Mouse (Mus musculus) adrenal gland, postnatal 4 days (tissue): Measurements from ENCODE around the gene Piezo1. TPM values are rescaled to one million over a fixed set of nuclear protein-coding genes. Genes with fewer than 3 reads are reported as not detected.

Source experiments
- DNase-seq, 2 experiments: peaks; one replicate each; pipeline ENCODE4 v3.0.0; 2021 to 2022; ENCODE audit warnings: low spot score in 2 of 2, mixed read lengths in 2 of 2
- total RNA-seq, 2 experiments: library from RNA; stranded (reverse); gene quantifications; 2 replicates each; pipeline ENCODE4 v1.2.3; 2021

The Piezo1 gene
- total RNA-seq, 2 experiments from 2014 or later = 49.0 to 52.1 TPM

GRCm38 (mm10) chr8:122460524-122461472, 90.3 kb downstream of the Piezo1 start, which contains the start of gene Snai3:
TSS of gene Snai3 (minus strand) at chr8:122460733.
- DNase-seq = no peak

- no peak for DNase-seq
Measured at GRCm38 (mm10) chr8:122459990-122460389, 91.1 kb downstream of the Piezo1 start.

- no peak for DNase-seq
Measured at GRCm38 (mm10) chr8:122459218-122459900, 91.8 kb downstream of the Piezo1 start.

- no peak for DNase-seq
Measured at GRCm38 (mm10) chr8:122457171-122457570, 94.0 kb downstream of the Piezo1 start.

- DNase-seq = no peak
Measured at GRCm38 (mm10) chr8:122454409-122454808, 96.7 kb downstream of the Piezo1 start.

- DNase-seq = no peak
Measured at GRCm38 (mm10) chr8:122452154-122452553, 99.0 kb downstream of the Piezo1 start.

GRCm38 (mm10) chr8:122451161-122451703, 99.9 kb downstream of the Piezo1 start:
- DNase-seq = no peak

- no peak for DNase-seq
Measured at GRCm38 (mm10) chr8:122445203-122445602, 105.9 kb downstream of the Piezo1 start.

- DNase-seq = peak; percentile 52 to 67
Measured at GRCm38 (mm10) chr8:122444058-122444748, 106.9 kb downstream of the Piezo1 start.

- peak; percentile 92 to 98 for DNase-seq
Measured at GRCm38 (mm10) chr8:122443262-122444006, 107.7 kb downstream of the Piezo1 start, which contains the start of gene Mvd. TSS of gene Mvd (minus strand) at chr8:122443422.

- no peak for DNase-seq
Measured at GRCm38 (mm10) chr8:122442781-122443180, 108.3 kb downstream of the Piezo1 start.

- DNase-seq = no peak
Measured at GRCm38 (mm10) chr8:122442356-122442755, 108.8 kb downstream of the Piezo1 start.

GRCm38 (mm10) chr8:122441326-122441725, 109.8 kb downstream of the Piezo1 start:
- DNase-seq = no peak

- DNase-seq = no peak
Measured at GRCm38 (mm10) chr8:122439336-122439735, 111.8 kb downstream of the Piezo1 start.

- DNase-seq = no peak
Measured at GRCm38 (mm10) chr8:122437708-122438331, 113.3 kb downstream of the Piezo1 start.

- DNase-seq = no peak
Measured at GRCm38 (mm10) chr8:122436586-122437125, 114.5 kb downstream of the Piezo1 start.

GRCm38 (mm10) chr8:122436146-122436545, 115.0 kb downstream of the Piezo1 start:
- DNase-seq = no peak

- DNase-seq = no peak
Measured at GRCm38 (mm10) chr8:122435375-122435774, 115.8 kb downstream of the Piezo1 start.

- no peak for DNase-seq
Measured at GRCm38 (mm10) chr8:122433269-122433905, 117.7 kb downstream of the Piezo1 start.
